Mouse (Mus musculus): ENCODE results near the gene Tenm4. TPM values are rescaled to one million over a fixed set of nuclear protein-coding genes. Genes with fewer than 3 reads are reported as not detected.
A peak's percentile ranks its signal among the peaks of the same experiment; 100 is the strongest.

Tenm4 gene
- polyA plus RNA-seq (2021) = 5.4 TPM

- POLR2A ChIA-PET = no interaction called here
- ATAC-seq = peak; percentile 32
- CTCF ChIA-PET = no interaction called here
- DNase-seq (ENCODE audit: low read depth, low spot score) = no peak
- in situ Hi-C loops (cut with MboI; ENCODE audit: low pct_unique_long_range_greater_than_20kb) = loop anchor here (25.0 kb wide), 1 partner anchor 684 kb away; no protein-coding TSS in a partner anchor
- TF ChIP-seq CTCF (IDR thresholded peaks at IDR 0.05) = no peak
- H3K27me3 ChIP-seq = no peaks in the 10 kb centered on the region
These were observed at the start of gene Tenm4 for GRCm38 (mm10) chr7:96170924-96171595. TSS of gene Tenm4 (plus strand) at chr7:96171246.

- no peak for ATAC-seq
- DNase-seq (ENCODE audit: low read depth, low spot score) = no peak
- CTCF ChIA-PET = interaction anchor here (0.8 to 1.2 kb wide), 2 partner anchors 14 to 20 kb away, joined by 3 to 4 read pairs; no protein-coding TSS in a partner anchor
- no peaks in the 10 kb centered on the region for H3K27me3 ChIP-seq
- POLR2A ChIA-PET = no interaction called here
- in situ Hi-C loops (cut with MboI; ENCODE audit: low pct_unique_long_range_greater_than_20kb) = loop anchor here (10.0 kb wide), 1 partner anchor 126 kb away; no protein-coding TSS in a partner anchor
- TF ChIP-seq CTCF (IDR thresholded peaks at IDR 0.05) = no peak
These were observed 40.3 kb upstream of the Tenm4 start for GRCm38 (mm10) chr7:96130763-96131162.

- DNase-seq (ENCODE audit: low read depth, low spot score) (no peak), ATAC-seq (no peak)
- CTCF ChIA-PET = interaction anchor here (0.8 to 1.2 kb wide), 2 partner anchors 15 to 20 kb away, joined by 3 to 4 read pairs; no protein-coding TSS in a partner anchor
- no peak for TF ChIP-seq CTCF (IDR thresholded peaks at IDR 0.05)
- in situ Hi-C loops (cut with MboI; ENCODE audit: low pct_unique_long_range_greater_than_20kb) = loop anchor here (10.0 kb wide), 1 partner anchor 126 kb away; no protein-coding TSS in a partner anchor
- POLR2A ChIA-PET = no interaction called here
- no peaks in the 10 kb centered on the region for H3K27me3 ChIP-seq
These were observed 39.9 kb upstream of the Tenm4 start for GRCm38 (mm10) chr7:96131175-96131574.

GRCm38 (mm10) chr7:96136497-96136961, 34.5 kb upstream of the Tenm4 start:
- peak; percentile 98 for ATAC-seq
- in situ Hi-C loops (cut with MboI; ENCODE audit: low pct_unique_long_range_greater_than_20kb) = loop anchor here (10.0 kb wide), 1 partner anchor 132 kb away; no protein-coding TSS in a partner anchor
- no peaks in the 10 kb centered on the region for H3K27me3 ChIP-seq
- DNase-seq (ENCODE audit: low read depth, low spot score) = peak; percentile 93
- CTCF ChIA-PET = interaction anchor here (1.6 to 2.2 kb wide), 2 partner anchors 12 to 15 kb away, joined by 8 to 17 read pairs; no protein-coding TSS in a partner anchor
- TF ChIP-seq CTCF (IDR thresholded peaks at IDR 0.05) = peak; percentile 55
- POLR2A ChIA-PET = interaction anchor here (0.5 kb wide), 1 partner anchor 77 kb away, joined by 6 read pairs; no protein-coding TSS in a partner anchor

GRCm38 (mm10) chr7:96141876-96142275, 29.2 kb upstream of the Tenm4 start:
- ATAC-seq (no peak), DNase-seq (ENCODE audit: low read depth, low spot score) (no peak)
- no peak for TF ChIP-seq CTCF (IDR thresholded peaks at IDR 0.05)
- POLR2A ChIA-PET = no interaction called here
- in situ Hi-C loops (cut with MboI; ENCODE audit: low pct_unique_long_range_greater_than_20kb) = no loop called here
- CTCF ChIA-PET = no interaction called here
- H3K27me3 ChIP-seq = no peaks in the 10 kb centered on the region

GRCm38 (mm10) chr7:96142973-96143596, 28.0 kb upstream of the Tenm4 start:
- POLR2A ChIA-PET = no interaction called here
- DNase-seq (ENCODE audit: low read depth, low spot score) = no peak

GRCm38 (mm10) chr7:96147436-96147835, 23.6 kb upstream of the Tenm4 start:
- in situ Hi-C loops (cut with MboI; ENCODE audit: low pct_unique_long_range_greater_than_20kb) = no loop called here
- ChIA-PET POLR2A (no interaction called here), CTCF (interaction anchor here (0.8 to 1.8 kb wide), 2 partner anchors 10 to 18 kb away, joined by 3 to 8 read pairs; no protein-coding TSS in a partner anchor)
- ATAC-seq (no peak), DNase-seq (ENCODE audit: low read depth, low spot score) (no peak)
- no peak for TF ChIP-seq CTCF (IDR thresholded peaks at IDR 0.05)
- H3K27me3 ChIP-seq = no peaks in the 10 kb centered on the region

More at GRCm38 (mm10) chr7:96142973-96143596, 28.0 kb upstream of the Tenm4 start:
- CTCF ChIA-PET = no interaction called here
- no peaks in the 10 kb centered on the region for H3K27me3 ChIP-seq
- no peak for TF ChIP-seq CTCF (IDR thresholded peaks at IDR 0.05)
- ATAC-seq = peak; percentile 78
- in situ Hi-C loops (cut with MboI; ENCODE audit: low pct_unique_long_range_greater_than_20kb) = no loop called here

GRCm38 (mm10) chr7:96148191-96148590, 22.9 kb upstream of the Tenm4 start:
- ATAC-seq (no peak), DNase-seq (ENCODE audit: low read depth, low spot score) (no peak)
- H3K27me3 ChIP-seq = no peaks in the 10 kb centered on the region
- CTCF ChIA-PET = interaction anchor here (1.8 kb wide), 1 partner anchor 11 kb away, joined by 8 read pairs; no protein-coding TSS in a partner anchor
- in situ Hi-C loops (cut with MboI; ENCODE audit: low pct_unique_long_range_greater_than_20kb) = no loop called here
- POLR2A ChIA-PET = no interaction called here
- no peak for TF ChIP-seq CTCF (IDR thresholded peaks at IDR 0.05)

GRCm38 (mm10) chr7:96151277-96151676, 19.8 kb upstream of the Tenm4 start:
- in situ Hi-C loops (cut with MboI; ENCODE audit: low pct_unique_long_range_greater_than_20kb) = loop anchor here (10.0 to 25.0 kb wide), 2 partner anchors 664 to 764 kb away; no protein-coding TSS in a partner anchor
- CTCF ChIA-PET = interaction anchor here (0.5 to 3.1 kb wide), 16 partner anchors 11 to 764 kb away, joined by 3 to 22 read pairs (median 4); no protein-coding TSS in a partner anchor
- no peak for DNase-seq (ENCODE audit: low read depth, low spot score)

GRCm38 (mm10) chr7:96151961-96152360, 19.1 kb upstream of the Tenm4 start:
- H3K27me3 ChIP-seq = no peaks in the 10 kb centered on the region
- in situ Hi-C loops (cut with MboI; ENCODE audit: low pct_unique_long_range_greater_than_20kb) = loop anchor here (10.0 to 25.0 kb wide), 2 partner anchors 665 to 763 kb away; no protein-coding TSS in a partner anchor
- ChIA-PET POLR2A (no interaction called here), CTCF (interaction anchor here (0.5 to 3.1 kb wide), 15 partner anchors 12 to 763 kb away, joined by 3 to 22 read pairs (median 3); no protein-coding TSS in a partner anchor)
- peak; percentile 64 for DNase-seq (ENCODE audit: low read depth, low spot score)
- TF ChIP-seq CTCF (IDR thresholded peaks at IDR 0.05) = no peak
- peak; percentile 13 for ATAC-seq

More at GRCm38 (mm10) chr7:96151277-96151676, 19.8 kb upstream of the Tenm4 start:
- ATAC-seq = no peak
- H3K27me3 ChIP-seq = no peaks in the 10 kb centered on the region
- POLR2A ChIA-PET = no interaction called here
- peak; percentile 80 for TF ChIP-seq CTCF (IDR thresholded peaks at IDR 0.05)

Data from Patski (cell line).